Mouse (Mus musculus) heart, embryonic 12.5 days (tissue): Measurements from ENCODE around the gene B4galt3. TPM values are rescaled to one million over a fixed set of nuclear protein-coding genes. Genes with fewer than 3 reads are reported as not detected.
A peak's percentile ranks its signal among the peaks of the same experiment; 100 is the strongest.
"Not testable (repeated sequence)": the region's sequence is repeated elsewhere in the genome, so short reads cannot be mapped to it uniquely, and the experiment has no call there.

Experiments
- ATAC-seq: fragments of 200-750 bp; cut with Nextera tagmentation; 2 replicates; pipeline ENCODE4 v1.8.0; 2017; ENCODE audit warnings: moderate TSS enrichment, moderate library complexity; ENCODE audit not compliant: insufficient number of reproducible peaks, low FRiP score
- H3K27ac ChIP-seq: fragments of 300-500 bp; sonication (generic); 2 replicates; pipeline ENCODE4 v1.5.1; 2016; ENCODE audit warnings: mild to moderate bottlenecking, moderate library complexity; ENCODE audit not compliant: poor library complexity, severe bottlenecking
- H3K27me3 ChIP-seq: fragments of 300-500 bp; sonication (generic); replicated peaks from 2 replicates; pipeline ENCODE4 v1.6.1; 2016; ENCODE audit warnings: mild to moderate bottlenecking, moderate library complexity
- H3K36me3 ChIP-seq: fragments of 300-500 bp; sonication (generic); 2 replicates; pipeline ENCODE4 v1.6.1; 2016; ENCODE audit warnings: mild to moderate bottlenecking, moderate library complexity
- H3K4me1 ChIP-seq: fragments of 300-500 bp; sonication (generic); replicated peaks from 2 replicates; pipeline ENCODE4 v1.6.1; 2016; ENCODE audit warnings: mild to moderate bottlenecking
- H3K4me2 ChIP-seq: fragments of 300-500 bp; sonication (generic); 2 replicates; pipeline ENCODE4 v1.6.1; 2016; ENCODE audit warnings: mild to moderate bottlenecking, moderate library complexity
- H3K4me3 ChIP-seq: fragments of 300-500 bp; sonication (generic); 2 replicates; pipeline ENCODE4 v1.5.1; 2016; ENCODE audit warnings: mild to moderate bottlenecking
- H3K9ac ChIP-seq: fragments of 300-500 bp; sonication (generic); 2 replicates; pipeline ENCODE4 v1.6.1; 2016; ENCODE audit warnings: mild to moderate bottlenecking, moderate library complexity
- H3K9me3 ChIP-seq: fragments of 300-500 bp; sonication (generic); replicated peaks from 2 replicates; pipeline ENCODE4 v1.6.1; 2016; ENCODE audit warnings: mild to moderate bottlenecking, moderate library complexity
- WGBS: fragments of 180-500 bp; shearing (Covaris S2); methylation state at CpG from one replicate; pipeline ENCODE4 v1.1.7; 2016; 5-methylcytosine and 5-hydroxymethylcytosine counted together
- polyA plus RNA-seq: library from polyadenylated mRNA; unstranded; fragments of >200 nt; fragmentation: Nextera tagmentation; extraction: Ambion mirVana; gene quantifications from 2 replicates; pipeline ENCODE4 v1.2.1, GENCODE M21; 2016

The B4galt3 gene
- polyA plus RNA-seq, 1 experiment from 2014 or later: 49.5 TPM

DNA sequence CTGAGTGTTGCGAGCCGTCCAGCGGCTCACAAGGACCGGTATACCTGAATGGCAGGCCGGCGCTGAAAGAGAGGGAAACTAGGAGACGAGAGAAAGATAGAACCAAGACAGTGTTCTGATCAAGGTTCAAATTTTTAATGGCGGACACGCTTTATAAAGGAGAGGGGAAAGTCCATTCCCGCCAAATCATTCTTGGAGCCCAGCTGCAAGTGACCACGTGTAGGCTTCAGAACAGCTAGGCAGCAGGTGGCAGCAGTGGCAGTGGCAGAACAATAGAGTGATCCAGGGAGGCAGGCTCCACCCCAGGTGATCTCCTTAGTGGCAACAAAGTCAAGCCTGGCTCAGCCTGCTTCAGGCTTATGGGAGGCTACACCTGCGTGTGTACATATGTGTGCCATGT lies 28.2 kb upstream of the B4galt3 start:
- 84% methylated on average over 12 of the region's 12 CpGs for WGBS
- not testable (repeated sequence) for H3K4me3 ChIP-seq, H3K9ac ChIP-seq, H3K9me3 ChIP-seq, ATAC-seq, H3K4me2 ChIP-seq, H3K27me3 ChIP-seq, H3K27ac ChIP-seq
- Histone ChIP-seq H3K36me3 (peaks cover 79% of the 10 kb centered on the region), H3K4me1 (peaks cover 11% of the 10 kb centered on the region)

GRCm38 (mm10) chr1:171245353-171245752 lies 24.8 kb upstream of the B4galt3 start:
- WGBS: 86% methylated on average over 8 of the region's 8 CpGs
- peak overlapping the region; percentile 75; the same call in 1 of the 2 replicates for H3K4me3 ChIP-seq
- H3K9me3 ChIP-seq: no peaks in the 10 kb centered on the region
- no peak overlapping the region for H3K4me2 ChIP-seq
- peaks cover 49% of the 10 kb centered on the region for H3K36me3 ChIP-seq
- H3K27me3 ChIP-seq: no peaks in the 10 kb centered on the region
- no peak for ATAC-seq
- peaks cover 33% of the 10 kb centered on the region for H3K4me1 ChIP-seq
- no peak overlapping the region for H3K9ac ChIP-seq
- no peak overlapping the region for H3K27ac ChIP-seq

DNA sequence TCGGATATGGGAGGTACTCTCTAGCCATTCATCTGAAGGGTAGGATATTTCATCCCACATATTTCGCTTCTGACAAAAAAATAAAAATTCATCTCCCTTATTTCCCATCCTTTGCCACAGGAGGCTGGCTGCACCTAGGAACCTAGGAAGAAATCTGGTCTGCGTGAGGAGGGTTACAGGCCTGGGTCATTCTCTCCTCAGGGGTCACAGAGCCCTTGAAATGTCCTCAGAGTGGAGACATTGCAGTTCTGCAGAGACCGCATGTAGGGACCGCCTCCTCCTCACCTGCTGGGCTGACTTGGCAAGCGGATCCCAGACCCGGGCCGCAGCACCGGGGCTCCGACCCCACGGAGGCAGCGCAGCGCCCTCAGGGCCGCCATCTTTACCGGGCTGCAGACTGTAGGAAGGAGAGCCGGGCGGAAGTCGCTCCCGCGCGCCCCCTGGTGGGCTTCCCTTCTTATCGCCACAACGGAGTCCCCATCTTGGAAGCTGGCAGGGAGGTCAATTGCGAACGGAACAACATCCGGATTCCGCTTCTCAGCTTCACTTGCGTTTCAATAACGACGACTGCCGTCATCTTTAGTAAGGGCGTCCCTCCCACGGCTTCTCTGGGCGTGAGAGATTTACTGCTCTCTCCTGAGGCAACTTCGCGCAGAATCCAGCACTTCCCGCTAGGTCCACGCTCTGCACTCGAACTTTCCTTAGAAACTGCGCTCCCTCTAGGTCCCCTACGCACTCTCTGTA lies 23.2 kb upstream of the B4galt3 start:
- Histone ChIP-seq H3K4me3 (peak overlapping the region; percentile 75), H3K4me1 (peaks cover 48% of the 10 kb centered on the region)
- under 1% methylated on average over 41 of the region's 41 CpGs for WGBS

GRCm38 (mm10) chr1:171247453-171247841 lies 22.7 kb upstream of the B4galt3 start:
- 0 out of 2 replicates have a peak, but pooled peaks cover 4% of the 10 kb centered on the region for H3K27me3 ChIP-seq
- peak overlapping the region; percentile 75 for H3K4me3 ChIP-seq
- no peaks in the 10 kb centered on the region for H3K9me3 ChIP-seq
- H3K27ac ChIP-seq: peak overlapping the region; percentile 85
- peaks cover 54% of the 10 kb centered on the region for H3K4me1 ChIP-seq
- WGBS: 7% methylated on average over 13 of the region's 13 CpGs
- H3K4me2 ChIP-seq: peak overlapping the region; percentile 83
- peaks cover 28% of the 10 kb centered on the region for H3K36me3 ChIP-seq
- ATAC-seq: 0 out of 2 replicates have a peak, but pooled peaks have one; percentile 3
- peak overlapping the region; percentile 67 for H3K9ac ChIP-seq

More for the DNA sequence above, 23.2 kb upstream of the B4galt3 start:
- no peaks in the 10 kb centered on the region for H3K9me3 ChIP-seq
- H3K36me3 ChIP-seq: peaks cover 34% of the 10 kb centered on the region
- H3K27me3 ChIP-seq: 0 out of 2 replicates have a peak, but pooled peaks cover 4% of the 10 kb centered on the region
- ATAC-seq: peak; percentile 89
- H3K9ac ChIP-seq: peak overlapping the region; percentile 86
- peak overlapping the region; percentile 85 for H3K27ac ChIP-seq
- peak overlapping the region; percentile 83 for H3K4me2 ChIP-seq

DNA sequence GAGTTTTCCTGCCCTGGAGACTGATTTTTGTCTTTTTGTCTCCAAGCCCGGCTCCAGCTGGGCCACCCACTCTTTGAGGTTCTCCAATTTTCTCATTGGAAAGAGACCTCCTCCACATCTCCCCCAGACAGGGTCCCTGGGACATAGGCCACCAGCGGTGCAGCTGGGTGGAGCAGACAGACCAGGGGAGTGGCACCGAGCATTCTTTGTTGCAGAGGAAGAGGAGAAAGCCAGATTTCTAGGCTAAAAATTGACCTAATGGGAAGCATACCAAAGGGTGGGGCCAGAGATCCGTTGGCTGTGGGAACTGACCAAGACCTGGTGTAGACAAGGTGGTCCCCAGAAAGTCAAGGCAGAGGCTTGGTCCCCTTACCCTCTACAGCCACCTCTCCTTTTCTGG lies 22.2 kb upstream of the B4galt3 start:
- H3K9ac ChIP-seq: peak overlapping the region; percentile 67
- H3K27me3 ChIP-seq: 0 out of 2 replicates have a peak, but pooled peaks cover 4% of the 10 kb centered on the region
- ATAC-seq: no peak
- peak overlapping the region; percentile 75; the same call in 1 of the 2 replicates for H3K4me3 ChIP-seq
- peak overlapping the region; percentile 83 for H3K4me2 ChIP-seq
- 20% methylated on average over 4 of the region's 4 CpGs for WGBS
- H3K27ac ChIP-seq: peak overlapping the region; percentile 85
- H3K9me3 ChIP-seq: no peaks in the 10 kb centered on the region
- peaks cover 23% of the 10 kb centered on the region for H3K36me3 ChIP-seq
- peaks cover 58% of the 10 kb centered on the region for H3K4me1 ChIP-seq

DNA sequence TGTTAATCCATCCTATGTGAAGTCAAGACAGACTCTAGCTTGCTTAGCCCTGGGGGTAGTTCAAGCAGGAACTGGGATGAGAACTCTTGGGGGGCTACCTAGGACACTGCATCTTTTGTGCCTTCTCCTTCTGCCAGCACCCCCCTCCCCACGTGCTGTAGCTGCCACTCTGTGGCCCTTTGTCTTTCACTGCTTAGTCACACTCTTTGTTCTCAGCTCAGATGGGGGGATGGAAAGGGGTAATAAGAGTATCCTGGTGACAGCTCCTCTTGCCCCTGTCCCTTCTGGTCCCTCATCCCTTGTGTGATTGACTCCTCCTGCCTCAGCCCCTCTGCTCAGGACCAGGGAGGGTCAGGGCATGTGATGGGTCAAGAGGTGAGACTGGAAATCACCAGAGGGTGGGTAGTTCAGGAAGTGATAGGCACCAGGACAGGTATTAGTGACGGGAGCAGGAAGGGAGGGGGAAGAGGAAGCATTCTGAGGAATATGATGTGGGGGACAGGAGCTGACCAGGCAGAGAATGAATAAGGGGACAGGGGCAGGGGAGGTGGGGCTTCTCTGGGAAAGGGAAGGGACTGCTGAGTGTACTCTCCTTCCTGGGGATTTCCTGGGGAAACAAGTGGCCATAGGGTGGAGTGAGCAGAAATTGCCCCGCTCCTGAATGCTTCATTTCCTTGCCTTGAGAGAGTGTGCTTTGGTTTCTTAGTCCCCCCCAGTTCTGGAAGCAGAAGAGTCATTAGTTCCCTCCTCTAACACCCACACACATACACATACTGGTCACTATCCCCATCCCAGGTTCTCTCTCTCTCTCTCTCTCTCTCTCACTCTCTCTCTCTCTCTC lies 21.5 kb upstream of the B4galt3 start:
- no peak overlapping the region for H3K4me3 ChIP-seq
- 0 out of 2 replicates have a peak, but pooled peaks cover 7% of the 10 kb centered on the region for H3K27me3 ChIP-seq
- H3K27ac ChIP-seq: peak overlapping the region; percentile 85
- peaks cover 17% of the 10 kb centered on the region for H3K36me3 ChIP-seq
- H3K4me2 ChIP-seq: peak overlapping the region; percentile 83
- 37% methylated on average over 3 of the region's 3 CpGs for WGBS
- no peak; the same call in 1 of the 2 replicates for ATAC-seq
- H3K9me3 ChIP-seq: no peaks in the 10 kb centered on the region
- peaks cover 58% of the 10 kb centered on the region for H3K4me1 ChIP-seq
- no peak overlapping the region for H3K9ac ChIP-seq

GRCm38 (mm10) chr1:171249913-171250600 lies 20.1 kb upstream of the B4galt3 start, which contains the start of gene Adamts4:
TSS of gene Adamts4 (plus strand) at chr1:171250421.
- 21% methylated on average over 5 of the region's 5 CpGs for WGBS
- Histone ChIP-seq H3K36me3 (peaks cover 7% of the 10 kb centered on the region), H3K4me2 (peak within 1 kb of the TSS; percentile 57), H3K27me3 (0 out of 2 replicates have a peak, but pooled peaks cover 7% of the 10 kb centered on the region), H3K9me3 (no peaks in the 10 kb centered on the region), H3K4me1 (peaks cover 58% of the 10 kb centered on the region), H3K9ac (peak within 1 kb of the TSS; percentile 45), H3K4me3 (peak within 1 kb of the TSS; percentile 16), H3K27ac (peak within 1 kb of the TSS; percentile 34)
- no peak for ATAC-seq

DNA sequence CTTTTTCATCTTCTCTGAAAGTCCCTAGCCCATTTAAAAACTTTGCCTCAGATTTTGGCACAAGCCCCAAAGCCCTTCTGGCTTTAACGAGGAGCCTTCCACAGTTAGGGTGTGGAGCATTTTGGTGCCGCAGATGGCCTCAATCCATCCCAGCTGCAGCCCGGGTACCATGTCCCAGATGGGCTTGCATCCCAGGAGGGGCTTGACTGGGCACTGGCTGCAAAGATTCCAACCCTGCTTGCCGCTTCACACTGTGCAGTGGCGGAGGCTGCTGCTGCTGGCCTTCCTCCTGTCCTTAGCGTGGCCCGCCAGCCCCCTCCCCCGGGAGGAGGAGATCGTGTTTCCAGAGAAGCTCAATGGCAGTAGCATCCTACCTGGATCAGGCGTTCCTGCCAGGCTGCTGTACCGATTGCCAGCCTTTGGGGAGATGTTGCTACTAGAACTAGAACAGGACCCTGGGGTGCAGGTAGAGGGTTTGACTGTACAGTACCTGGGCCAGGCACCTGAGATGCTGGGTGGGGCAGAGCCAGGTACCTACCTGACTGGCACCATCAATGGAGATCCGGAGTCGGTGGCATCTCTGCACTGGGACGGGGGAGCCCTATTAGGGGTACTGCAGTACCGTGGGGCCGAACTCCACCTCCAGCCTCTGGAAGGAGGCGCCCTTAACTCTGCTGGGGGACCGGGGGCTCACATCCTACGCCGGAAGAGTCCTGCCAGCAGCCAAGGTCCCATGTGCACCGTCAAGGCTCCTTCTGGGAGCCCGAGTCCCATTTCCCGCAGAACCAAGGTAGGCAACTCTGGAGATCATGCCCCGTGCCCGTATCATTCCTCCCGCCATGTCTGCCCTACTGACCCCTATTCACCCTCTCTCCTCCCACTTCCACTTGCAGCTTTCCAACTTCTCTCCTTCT lies 19.2 kb upstream of the B4galt3 start, which contains the start of gene Ndufs2:
Gene Ndufs2, minus strand, starts transcription at position 709 of the 914 bp plus-strand sequence.
- H3K9me3 ChIP-seq: no peaks in the 10 kb centered on the region
- H3K4me2 ChIP-seq: peak within 1 kb of the TSS; percentile 57
- H3K9ac ChIP-seq: peak within 1 kb of the TSS; percentile 45
- 17% methylated on average over 26 of the region's 26 CpGs for WGBS
- no peaks in the 10 kb centered on the region for H3K36me3 ChIP-seq
- peak within 1 kb of the TSS; percentile 28 for H3K27ac ChIP-seq
- peaks cover 51% of the 10 kb centered on the region for H3K4me1 ChIP-seq
- H3K4me3 ChIP-seq: peak within 1 kb of the TSS; percentile 16
- no peak for ATAC-seq
- 0 out of 2 replicates have a peak, but pooled peaks cover 7% of the 10 kb centered on the region for H3K27me3 ChIP-seq

DNA sequence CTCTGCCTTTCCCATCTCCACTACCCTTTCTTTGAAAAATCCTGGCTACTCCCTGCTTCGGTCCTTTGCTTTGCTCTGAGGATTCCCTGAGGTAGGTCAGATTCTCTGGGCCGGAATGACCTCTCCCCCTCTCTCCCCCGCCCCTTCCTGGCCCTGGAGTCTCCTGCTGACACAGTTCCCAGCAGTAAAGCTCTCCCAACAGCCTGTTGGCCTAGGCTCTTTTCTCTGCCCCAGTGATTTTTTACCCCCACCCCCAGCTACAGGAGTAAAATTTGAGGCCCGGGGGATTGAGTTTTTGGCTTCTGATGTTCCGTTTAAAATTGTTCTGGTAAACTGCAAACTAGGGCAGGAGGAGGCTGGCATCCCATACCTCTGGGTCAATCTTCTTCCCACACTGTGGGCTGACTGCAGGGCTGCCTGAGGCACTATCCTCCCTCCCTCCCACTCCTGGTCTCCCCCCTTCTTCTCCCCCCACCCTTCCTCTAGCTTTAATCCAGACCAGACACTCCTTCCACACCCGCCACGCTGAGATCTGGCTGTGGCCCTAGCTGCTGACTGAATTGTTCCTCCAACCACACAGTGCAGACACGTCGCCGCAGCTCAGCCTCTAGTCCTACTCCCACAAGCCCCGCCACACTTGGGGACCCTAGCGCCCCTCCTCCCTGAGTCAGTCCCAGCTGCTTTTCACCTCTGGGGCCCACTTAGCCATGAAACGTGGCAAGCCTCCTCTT lies 18.4 kb upstream of the B4galt3 start:
- Histone ChIP-seq H3K4me1 (peaks cover 47% of the 10 kb centered on the region), H3K36me3 (no peaks in the 10 kb centered on the region), H3K27ac (peak overlapping the region; percentile 28), H3K4me3 (peak overlapping the region; percentile 16), H3K4me2 (peak overlapping the region; percentile 57), H3K9me3 (no peaks in the 10 kb centered on the region), H3K9ac (peak overlapping the region; percentile 45; the same call in 1 of the 2 replicates), H3K27me3 (0 out of 2 replicates have a peak, but pooled peaks cover 10% of the 10 kb centered on the region)
- no peak for ATAC-seq
- 13% methylated on average over 13 of the region's 13 CpGs for WGBS
